Mouse (Mus musculus) urinary bladder, adult 18-20 months (tissue): ENCODE results near the gene Ccdc62.

Experiments
- DNase-seq, 2 experiments: peaks; one replicate each; pipeline ENCODE4 v3.0.0; 2022; ENCODE audit warnings: low spot score in 2 of 2, mixed read lengths in 2 of 2

The Ccdc62 gene

GRCm38 (mm10) chr5:123930508-123930989 lies at the start of gene Ccdc62:
Gene Ccdc62 (plus strand): TSS chr5:123930679.
- peak; percentile 78 to 88 for DNase-seq

DNA sequence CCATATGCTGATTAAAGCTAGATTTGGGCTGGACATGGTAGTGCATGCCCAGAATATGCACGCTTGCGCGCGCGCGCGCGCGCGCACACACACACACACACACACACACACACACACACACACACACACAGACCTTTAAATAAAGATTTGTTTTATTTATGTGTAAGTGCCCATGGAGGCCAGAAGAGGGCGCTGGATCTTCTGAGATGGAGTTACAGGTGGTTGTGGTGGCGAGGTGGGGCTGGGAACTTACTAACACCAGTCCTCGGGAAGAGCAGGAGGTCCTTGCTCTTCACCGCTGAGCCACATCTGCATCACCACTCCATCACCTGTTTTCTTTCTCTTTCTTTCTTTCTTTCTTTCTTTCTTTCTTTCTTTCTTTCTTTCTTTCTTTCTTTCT lies 49.7 kb upstream of the Ccdc62 start:
- DNase-seq: no peak

DNA sequence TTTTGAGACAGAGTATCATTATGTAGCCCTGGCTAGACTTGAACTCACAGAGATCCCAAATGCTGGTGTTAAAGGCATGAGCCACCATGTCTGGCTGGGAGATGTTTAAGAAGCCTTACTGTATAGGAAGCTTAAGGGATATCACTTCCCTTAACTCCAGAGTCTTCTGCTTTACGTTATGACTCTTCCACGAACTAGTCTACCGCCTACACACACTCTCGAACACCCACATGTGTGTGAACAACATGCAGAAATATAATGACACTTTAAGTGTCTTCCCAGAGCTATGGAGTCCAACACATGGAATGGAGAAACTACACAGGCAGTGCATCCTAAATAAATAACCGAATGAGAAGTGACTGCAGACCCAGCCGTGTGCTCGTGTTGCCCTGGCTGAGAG lies 46.6 kb upstream of the Ccdc62 start:
- no peak for DNase-seq

DNA sequence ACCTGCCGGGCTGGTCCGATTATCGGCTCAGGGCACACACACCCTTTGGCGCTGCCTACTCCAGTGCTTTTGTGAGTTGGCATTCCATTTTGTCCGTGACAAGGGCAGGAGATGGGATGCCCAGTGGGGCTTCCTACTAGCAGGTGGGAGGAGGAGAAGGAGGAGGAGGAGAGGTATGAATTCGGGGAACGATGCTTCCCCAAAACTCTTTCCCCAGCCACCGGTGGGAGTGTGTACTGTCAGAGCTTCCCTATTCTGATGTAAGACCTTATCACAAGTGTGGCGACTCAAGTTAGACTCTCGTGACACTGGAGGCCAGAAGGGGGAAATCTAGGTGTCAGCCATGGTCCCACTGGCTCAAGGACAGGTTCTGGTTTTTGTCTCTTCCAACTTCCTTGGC lies 46.1 kb upstream of the Ccdc62 start:
- DNase-seq: no peak

- no peak for DNase-seq
Observed at GRCm38 (mm10) chr5:123886365-123886764, 44.1 kb upstream of the Ccdc62 start.

GRCm38 (mm10) chr5:123890312-123890711 lies 40.2 kb upstream of the Ccdc62 start:
- no peak for DNase-seq

DNA sequence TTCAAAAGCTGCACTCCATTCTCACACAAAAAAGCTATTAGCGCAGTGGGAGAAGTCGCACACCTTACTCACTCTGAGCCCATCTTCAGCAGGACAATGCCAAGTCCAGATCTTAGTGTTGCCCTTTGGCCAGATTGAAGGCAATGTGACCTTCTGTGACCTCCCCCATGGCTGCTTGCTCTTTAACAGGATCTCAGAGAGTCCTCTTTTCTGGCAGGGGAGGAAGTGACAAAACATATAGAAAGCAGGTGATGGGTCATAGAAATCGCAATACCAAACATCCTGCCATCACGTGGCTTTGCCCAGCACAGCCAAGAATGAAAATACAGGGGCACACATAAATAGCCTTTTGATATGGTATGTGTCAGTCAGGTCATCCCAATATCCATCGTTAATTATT lies 39.5 kb upstream of the Ccdc62 start:
- no peak for DNase-seq

DNA sequence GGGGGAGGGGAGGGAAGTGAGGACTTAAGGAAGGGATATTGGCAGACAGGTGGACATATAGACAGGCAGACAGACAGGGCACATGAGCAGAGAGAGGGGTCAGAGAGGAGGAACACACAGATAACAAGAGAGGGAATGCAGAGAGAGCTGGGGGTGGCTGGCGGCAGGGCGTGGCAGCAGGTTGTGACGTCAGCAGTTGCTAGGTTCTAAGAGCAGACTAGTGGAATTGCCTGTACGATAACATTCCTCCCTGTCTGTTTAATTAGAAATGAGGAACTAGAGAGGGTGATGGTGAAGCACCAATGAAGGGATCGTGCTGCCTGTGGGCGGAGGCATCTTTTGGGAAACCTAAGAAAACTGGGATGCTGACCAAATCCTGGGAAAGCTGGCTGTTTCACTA lies 38.8 kb upstream of the Ccdc62 start:
- DNase-seq: no peak

DNA sequence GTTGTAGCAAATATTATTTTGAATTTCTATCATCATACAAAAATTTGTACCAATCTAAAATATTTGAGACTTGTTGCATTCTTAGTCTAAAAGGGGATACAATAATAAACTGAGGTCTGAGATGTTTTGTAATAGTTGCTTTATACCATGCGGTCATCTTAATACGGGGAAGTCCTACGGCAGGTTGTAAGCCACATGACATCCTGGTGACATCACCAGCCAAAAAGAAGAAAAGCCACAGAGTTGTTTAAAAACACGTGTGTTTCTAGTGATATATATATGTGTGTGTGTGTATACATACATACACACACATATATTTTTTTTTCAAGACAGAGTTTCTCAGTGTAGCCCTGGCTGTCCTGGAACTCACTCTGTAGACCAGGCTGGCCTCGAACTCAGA lies 37.0 kb upstream of the Ccdc62 start:
- DNase-seq: no peak

DNA sequence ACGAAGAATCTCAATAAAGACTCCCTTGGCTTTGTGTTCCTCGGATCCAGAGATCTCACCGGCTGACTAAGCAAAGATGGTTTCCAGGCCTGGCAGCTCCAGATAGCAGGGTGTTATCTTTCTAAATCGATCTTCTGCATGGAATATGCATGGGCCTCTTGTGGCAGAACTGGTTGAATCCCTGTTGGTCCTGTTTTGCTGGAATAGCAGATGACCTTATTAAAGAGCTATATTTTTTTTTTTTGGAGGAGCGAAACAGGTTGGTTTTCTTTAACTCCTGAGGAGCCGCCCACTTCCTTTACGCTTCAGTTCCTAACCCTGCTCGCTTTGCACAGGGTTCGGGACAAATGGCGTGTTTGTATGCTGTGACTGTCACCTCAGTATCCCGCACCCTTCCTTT lies 34.1 kb upstream of the Ccdc62 start:
- no peak for DNase-seq

DNA sequence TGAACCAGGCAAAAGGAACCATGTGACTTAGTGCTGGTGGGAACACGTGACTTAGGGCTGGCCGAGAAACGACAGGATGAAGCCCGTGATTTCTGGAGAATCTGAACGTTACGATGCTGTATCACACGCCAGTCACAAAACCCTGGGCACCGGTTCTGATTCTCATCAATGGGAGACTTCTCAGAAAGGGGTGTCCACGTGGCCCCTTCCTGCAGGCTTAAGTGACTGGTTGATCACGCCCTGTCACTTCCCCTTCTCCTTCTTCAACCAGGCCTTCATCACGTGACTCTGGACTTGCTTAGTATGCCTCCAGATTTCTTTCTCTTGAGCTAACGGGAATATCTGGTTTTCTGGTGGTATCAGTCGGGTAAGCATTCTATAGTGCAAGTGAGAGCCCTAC lies 33.1 kb upstream of the Ccdc62 start:
- DNase-seq: no peak

GRCm38 (mm10) chr5:123904059-123904672 lies 26.3 kb upstream of the Ccdc62 start:
- no peak for DNase-seq

DNA sequence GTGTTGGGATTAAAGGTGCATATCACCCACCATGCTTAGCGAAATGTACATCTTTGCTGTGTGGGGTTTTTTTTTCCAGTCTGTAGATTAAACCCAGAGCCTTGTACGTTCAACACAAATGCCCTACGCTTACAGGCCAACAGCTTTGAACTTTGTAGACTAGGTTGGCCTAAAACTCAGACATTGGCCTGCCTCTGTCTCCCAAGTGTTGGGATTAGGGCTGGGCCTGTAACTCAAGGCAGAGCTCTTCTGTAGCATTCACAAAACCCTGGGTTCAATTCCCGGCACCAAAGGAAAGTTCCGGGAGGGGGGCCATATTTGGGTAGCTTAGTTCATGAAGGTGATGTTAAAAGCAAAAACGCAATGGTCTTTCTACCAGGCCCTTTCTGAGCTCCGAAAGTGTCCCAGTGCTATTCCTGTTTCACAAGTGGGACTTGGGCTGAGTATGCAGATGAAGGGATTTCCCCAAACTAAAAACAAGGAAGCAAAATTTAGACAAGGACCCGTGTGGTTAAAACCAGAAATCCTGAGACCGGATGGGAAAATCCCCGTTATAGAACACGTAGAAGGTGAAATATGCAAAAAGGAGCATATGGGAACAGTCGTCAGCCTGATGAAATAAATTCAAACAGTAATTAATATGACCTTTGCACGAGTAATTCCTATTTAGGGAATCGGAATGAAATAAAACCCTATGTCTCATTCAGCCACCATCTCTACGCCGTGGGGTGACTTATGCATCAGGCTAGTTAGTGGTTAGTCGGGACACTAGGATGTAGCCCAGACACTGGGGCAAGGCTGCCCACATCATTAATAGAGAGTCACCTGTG lies 24.1 kb upstream of the Ccdc62 start:
- DNase-seq: no peak

DNA sequence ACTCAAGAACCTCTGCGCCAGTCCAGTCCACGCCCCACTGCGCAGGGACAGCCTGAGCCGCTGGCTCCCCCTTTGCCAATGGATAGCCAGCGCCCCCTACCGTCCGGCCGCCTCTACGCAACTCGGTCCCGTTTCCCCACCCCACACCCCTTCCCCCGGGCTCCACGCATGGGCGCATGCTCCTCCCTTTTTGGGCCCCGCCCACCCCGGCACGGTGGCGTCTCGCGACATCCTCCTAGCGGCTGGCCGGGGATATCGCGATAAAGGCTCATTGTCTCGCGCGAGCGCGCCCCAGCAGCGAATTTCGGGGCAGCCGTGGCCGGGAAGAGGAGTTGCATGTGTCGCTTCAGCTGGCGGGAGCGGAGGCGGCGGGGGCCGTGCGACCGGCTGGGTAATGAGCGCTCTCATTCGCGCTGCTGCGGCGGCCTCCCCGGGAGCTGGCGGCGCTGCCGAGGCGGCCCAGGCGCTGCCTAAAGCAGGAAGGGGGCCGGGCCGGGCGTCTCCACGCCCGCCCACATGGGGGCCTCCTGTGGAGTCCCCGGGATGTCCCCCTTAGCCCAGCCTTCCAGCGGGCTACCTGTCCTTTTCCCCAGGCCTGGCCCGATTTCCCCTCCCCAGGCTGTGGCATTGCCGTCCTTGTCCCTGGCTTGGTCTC lies 23.4 kb upstream of the Ccdc62 start, which contains the start of gene Denr:
Gene Denr, plus strand, starts transcription at position 200 of the 655 bp plus-strand sequence.
- DNase-seq: peak; percentile 99

- DNase-seq: no peak
Observed at GRCm38 (mm10) chr5:123907631-123907977, 22.9 kb upstream of the Ccdc62 start.

GRCm38 (mm10) chr5:123914852-123915251 lies 15.6 kb upstream of the Ccdc62 start:
- no peak for DNase-seq

DNA sequence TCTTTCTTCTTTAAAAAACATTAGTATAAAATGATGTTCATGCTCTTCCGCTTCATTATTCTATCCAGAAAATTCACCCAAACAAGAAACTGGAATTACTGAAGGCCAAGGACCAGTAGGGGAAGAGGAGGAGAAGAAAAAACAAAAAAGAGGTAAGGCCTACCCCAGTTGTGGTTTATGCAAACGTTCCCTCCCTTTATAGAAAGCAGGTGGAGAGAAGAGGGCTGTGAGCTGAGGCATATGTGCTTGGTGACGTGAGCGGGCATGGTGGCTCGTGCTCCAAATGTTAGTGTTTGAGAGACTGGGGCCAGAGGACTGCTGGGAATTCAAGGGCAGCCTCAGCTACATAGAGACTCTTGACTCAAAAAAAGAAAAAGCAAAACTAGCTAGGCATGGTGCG lies 8.4 kb upstream of the Ccdc62 start:
- DNase-seq: no peak

- no peak for DNase-seq
Observed at GRCm38 (mm10) chr5:123927118-123927517, 3.4 kb upstream of the Ccdc62 start, which contains the start of gene Gm43518. Gene Gm43518 (plus strand): TSS chr5:123927418.

DNA sequence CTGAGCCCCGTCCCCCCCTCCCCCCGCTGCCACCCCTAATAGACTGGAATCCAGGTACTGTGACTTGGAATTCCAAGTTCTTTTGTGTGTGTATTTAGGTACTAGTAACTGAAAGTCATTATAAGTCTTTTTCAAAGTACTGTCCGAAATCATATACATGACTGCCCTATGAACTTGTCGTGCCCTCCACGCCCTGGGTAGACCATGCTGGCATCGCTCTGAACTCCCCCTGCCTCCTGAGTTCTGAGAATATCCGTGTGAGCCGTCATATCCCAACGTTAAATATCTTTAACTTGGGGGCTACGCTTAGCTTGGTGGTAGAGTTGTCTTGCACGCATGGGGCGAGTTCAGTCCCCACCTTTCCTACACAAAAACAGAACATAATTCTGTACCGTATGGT lies 652 bp downstream of the Ccdc62 start:
- DNase-seq: no peak

- no peak for DNase-seq
Observed at GRCm38 (mm10) chr5:123932927-123933326, 2.4 kb downstream of the Ccdc62 start.

- DNase-seq: no peak
Observed at GRCm38 (mm10) chr5:123933556-123933955, 3.1 kb downstream of the Ccdc62 start.

GRCm38 (mm10) chr5:123933957-123934591 lies 3.6 kb downstream of the Ccdc62 start:
- DNase-seq: no peak
